Mouse (Mus musculus) heart, postnatal 0 days (tissue): ENCODE data around the gene Pde4dip. TPM values are rescaled to one million over a fixed set of nuclear protein-coding genes. Genes with fewer than 3 reads are reported as not detected.

Experiments
- ATAC-seq: fragments of 200-750 bp; cut with Nextera tagmentation; 2 replicates; pipeline ENCODE4 v1.8.0; 2017; ENCODE audit warnings: low read depth, moderate number of reproducible peaks, moderate library complexity; ENCODE audit not compliant: insufficient read depth
- DNase-seq: peaks from one replicate; pipeline ENCODE4 v3.0.0-alpha.2; 2016; ENCODE audit warnings: low spot score
- H3K27ac ChIP-seq: fragments of 300-500 bp; sonication (generic); 2 replicates; pipeline ENCODE4 v1.5.1; 2014; ENCODE audit warnings: low read depth, mild to moderate bottlenecking
- H3K27me3 ChIP-seq: fragments of 300-500 bp; sonication (generic); 2 replicates; pipeline ENCODE4 v1.6.1; 2014; ENCODE audit warnings: low read length, mixed read lengths; ENCODE audit not compliant: control insufficient read depth, insufficient read depth
- H3K36me3 ChIP-seq: fragments of 300-500 bp; sonication (generic); replicated peaks from 2 replicates; pipeline ENCODE4 v1.6.1; 2014; ENCODE audit warnings: low read length, mixed read lengths; ENCODE audit not compliant: control insufficient read depth, insufficient read depth
- H3K4me1 ChIP-seq: fragments of 300-500 bp; sonication (generic); 2 replicates; pipeline ENCODE4 v1.6.1; 2014; ENCODE audit warnings: antibody characterized with exemption; ENCODE audit not compliant: control insufficient read depth, insufficient read depth
- H3K4me2 ChIP-seq: fragments of 300-500 bp; sonication (generic); 2 replicates; pipeline ENCODE4 v1.6.1; 2014; ENCODE audit warnings: low read depth, mild to moderate bottlenecking, low read length, moderate library complexity
- H3K4me3 ChIP-seq: fragments of 300-500 bp; sonication (generic); 2 replicates; pipeline ENCODE4 v1.5.1; 2014; ENCODE audit warnings: low read depth, low read length
- H3K9ac ChIP-seq: fragments of 300-500 bp; sonication (generic); replicated peaks from 2 replicates; pipeline ENCODE4 v1.6.1; 2014; ENCODE audit warnings: low read depth, low read length, mixed read lengths
- H3K9me3 ChIP-seq: fragments of 300-500 bp; sonication (generic); replicated peaks from 2 replicates; pipeline ENCODE4 v1.6.1; 2016; ENCODE audit warnings: low read length; ENCODE audit not compliant: control insufficient read depth
- CTCF ChIP-seq: IDR thresholded peaks from 2 replicates; pipeline ENCODE4 v1.5.1; 2016; ENCODE audit warnings: antibody characterized with exemption, control low read depth, low read depth
- EP300 ChIP-seq: IDR thresholded peaks from 2 replicates; pipeline ENCODE4 v1.6.1; 2016; ENCODE audit warnings: antibody characterized with exemption, low read depth
- WGBS: fragments of 180-500 bp; shearing (Covaris S2); extraction: QIAGEN DNeasy Blood & Tissue Kit; methylation state at CpG from one replicate; pipeline ENCODE4 v1.1.7; 2014; 5-methylcytosine and 5-hydroxymethylcytosine counted together
- polyA plus RNA-seq: library from polyadenylated mRNA; unstranded; fragments of >200 nt; fragmentation: Nextera tagmentation; extraction: Ambion mirVana; gene quantifications from 2 replicates; pipeline ENCODE4 v1.2.1, GENCODE M21; 2015
- total RNA-seq: library from RNA; depleted of rRNA; stranded (reverse); fragments of >200 nt; gene quantifications from 2 replicates; pipeline ENCODE4 v1.2.3, GENCODE M21; 2014; ENCODE audit warnings: low replicate concordance

Pde4dip gene
- total and polyA plus RNA-seq, 2 experiments from 2014 or later = 126 to 498 TPM

- no peak overlapping the region for H3K27ac ChIP-seq
- H3K4me2 ChIP-seq = peak overlapping the region; percentile 40; the same call in 1 of the 2 replicates
- no peak overlapping the region for H3K4me3 ChIP-seq
- TF ChIP-seq CTCF (no peak), EP300 (no peak)
- no peaks in the 10 kb centered on the region for H3K36me3 ChIP-seq
- no peak overlapping the region for H3K9ac ChIP-seq
- H3K9me3 ChIP-seq = no peaks in the 10 kb centered on the region
- DNase-seq (no peak), ATAC-seq (no peak)
- H3K4me1 ChIP-seq = peaks cover 6% of the 10 kb centered on the region; the same call in 1 of the 2 replicates
- H3K27me3 ChIP-seq = 0 out of 2 replicates have a peak, but pooled peaks cover 7% of the 10 kb centered on the region
- WGBS = 46% methylated on average over 6 of the region's 6 CpGs
These were observed 44.7 kb upstream of the Pde4dip start for GRCm38 (mm10) chr3:97933251-97933650.

- Histone ChIP-seq H3K27me3 (0 out of 2 replicates have a peak, but pooled peaks cover 7% of the 10 kb centered on the region), H3K9ac (no peak overlapping the region), H3K4me2 (peak overlapping the region; percentile 40), H3K4me3 (no peak overlapping the region), H3K4me1 (peaks cover 6% of the 10 kb centered on the region; the same call in 1 of the 2 replicates), H3K36me3 (no peaks in the 10 kb centered on the region), H3K9me3 (no peaks in the 10 kb centered on the region), H3K27ac (no peak overlapping the region)
- DNase-seq (no peak), ATAC-seq (no peak)
- TF ChIP-seq CTCF = no peak
- TF ChIP-seq EP300 = no peak
- WGBS = 45% methylated on average over 11 of the region's 11 CpGs
These were observed 44.3 kb upstream of the Pde4dip start for GRCm38 (mm10) chr3:97932771-97933170.

GRCm38 (mm10) chr3:97932131-97932530 is 43.6 kb upstream of the Pde4dip start:
- H3K9ac ChIP-seq = no peak overlapping the region
- no peak for ATAC-seq
- peak overlapping the region; percentile 23; the same call in 1 of the 2 replicates for H3K4me3 ChIP-seq
- TF ChIP-seq EP300 (no peak), CTCF (no peak)
- peak overlapping the region; percentile 40 for H3K4me2 ChIP-seq
- 0 out of 2 replicates have a peak, but pooled peaks cover 7% of the 10 kb centered on the region for H3K27me3 ChIP-seq
- H3K9me3 ChIP-seq = no peaks in the 10 kb centered on the region
- H3K36me3 ChIP-seq = no peaks in the 10 kb centered on the region
- DNase-seq = no peak
- peaks cover 6% of the 10 kb centered on the region; the same call in 1 of the 2 replicates for H3K4me1 ChIP-seq
- WGBS = 15% methylated on average over 10 of the region's 10 CpGs
- no peak overlapping the region for H3K27ac ChIP-seq

- no peak overlapping the region for H3K4me2 ChIP-seq
- H3K4me1 ChIP-seq = peaks cover 6% of the 10 kb centered on the region; the same call in 1 of the 2 replicates
- TF ChIP-seq EP300 (no peak), CTCF (no peak)
- 68% methylated on average over 7 of the region's 7 CpGs for WGBS
- H3K9me3 ChIP-seq = no peaks in the 10 kb centered on the region
- H3K27me3 ChIP-seq = 0 out of 2 replicates have a peak, but pooled peaks cover 7% of the 10 kb centered on the region
- no peaks in the 10 kb centered on the region for H3K36me3 ChIP-seq
- no peak for ATAC-seq
- H3K9ac ChIP-seq = no peak overlapping the region
- no peak overlapping the region for H3K4me3 ChIP-seq
- H3K27ac ChIP-seq = no peak overlapping the region
- no peak for DNase-seq
These were observed 42.9 kb upstream of the Pde4dip start for GRCm38 (mm10) chr3:97931310-97931885.

- no peak overlapping the region for H3K4me2 ChIP-seq
- TF ChIP-seq CTCF (no peak), EP300 (no peak)
- DNase-seq = no peak
- peaks cover 6% of the 10 kb centered on the region; the same call in 1 of the 2 replicates for H3K4me1 ChIP-seq
- no peaks in the 10 kb centered on the region for H3K36me3 ChIP-seq
- ATAC-seq = no peak
- no peak overlapping the region for H3K27ac ChIP-seq
- H3K9me3 ChIP-seq = no peaks in the 10 kb centered on the region
- H3K9ac ChIP-seq = no peak overlapping the region
- 0 out of 2 replicates have a peak, but pooled peaks cover 7% of the 10 kb centered on the region for H3K27me3 ChIP-seq
- 73% methylated on average over 8 of the region's 8 CpGs for WGBS
- no peak overlapping the region for H3K4me3 ChIP-seq
These were observed 42.3 kb upstream of the Pde4dip start for GRCm38 (mm10) chr3:97930787-97931158.
